Mouse (Mus musculus): ENCODE data around the gene Macrod2.

GRCm38 (mm10) chr2:141578206-141578605 lies 1183.1 kb downstream of the Macrod2 start:
- TF ChIP-seq CTCF (IDR thresholded peaks at IDR 0.05; ENCODE audit: borderline replicate concordance, insufficient read depth, low read depth, low read length) = no peak
- TF ChIP-seq POLR2A (IDR thresholded peaks at IDR 0.05; ENCODE audit: borderline replicate concordance, insufficient read depth, low read length) = no peak

All from cerebellum, adult 2 months (tissue).